Mouse (Mus musculus): ENCODE results near the gene Eras. TPM values are rescaled to one million over a fixed set of nuclear protein-coding genes. Genes with fewer than 3 reads are reported as not detected.
"Not testable (repeated sequence)": the region's sequence is repeated elsewhere in the genome, so short reads cannot be mapped to it uniquely, and the experiment has no call there.

Gene Eras
- not detected for polyA plus RNA-seq (2017; shearing (Covaris generic))

- no peak for ATAC-seq
These were observed at the start of gene Eras for GRCm38 (mm10) chrX:7928270-7928790. Eras (minus strand) TSS chrX:7928607.

- peak; percentile 79 for ATAC-seq
These were observed 49.5 kb upstream of the Eras start, which contains the start of gene Gata1 for GRCm38 (mm10) chrX:7977892-7978291. Gata1 (minus strand) TSS chrX:7978071.

GRCm38 (mm10) chrX:7971292-7971691 lies 42.9 kb upstream of the Eras start:
- ATAC-seq = no peak

GRCm38 (mm10) chrX:7968899-7969298 lies 40.5 kb upstream of the Eras start:
- no peak for ATAC-seq

- ATAC-seq = no peak
These were observed 39.8 kb upstream of the Eras start for GRCm38 (mm10) chrX:7968226-7968625.

GRCm38 (mm10) chrX:7967596-7968201 lies 39.3 kb upstream of the Eras start:
- ATAC-seq = no peak

GRCm38 (mm10) chrX:7966161-7966560 lies 37.8 kb upstream of the Eras start:
- ATAC-seq = no peak

- peak; percentile 84 for ATAC-seq
These were observed 35.6 kb upstream of the Eras start for GRCm38 (mm10) chrX:7963829-7964626.

GRCm38 (mm10) chrX:7958868-7959267 lies 30.5 kb upstream of the Eras start:
- ATAC-seq = no peak

GRCm38 (mm10) chrX:7950091-7950490 lies 21.7 kb upstream of the Eras start:
- no peak for ATAC-seq

GRCm38 (mm10) chrX:7947900-7948492 lies 19.6 kb upstream of the Eras start:
- peak; percentile 92 for ATAC-seq

- ATAC-seq = peak; percentile 37
These were observed 18.9 kb upstream of the Eras start, which contains the start of gene Hdac6 for GRCm38 (mm10) chrX:7947108-7947899. Hdac6 (minus strand) TSS chrX:7947889.

- no peak for ATAC-seq
These were observed 17.2 kb upstream of the Eras start for GRCm38 (mm10) chrX:7945618-7946017.

- ATAC-seq = no peak
These were observed 9.3 kb upstream of the Eras start for GRCm38 (mm10) chrX:7937667-7938066.

- no peak for ATAC-seq
These were observed 8.5 kb upstream of the Eras start for GRCm38 (mm10) chrX:7936874-7937273.

GRCm38 (mm10) chrX:7927116-7927515 lies 1.3 kb downstream of the Eras start:
- no peak for ATAC-seq

GRCm38 (mm10) chrX:7926266-7926665 lies 2.1 kb downstream of the Eras start:
- no peak for ATAC-seq

- ATAC-seq = no peak
These were observed 6.4 kb downstream of the Eras start for GRCm38 (mm10) chrX:7922032-7922431.

- ATAC-seq = no peak
These were observed 8.6 kb downstream of the Eras start, which contains the start of gene Pcsk1n for GRCm38 (mm10) chrX:7919601-7920383. Pcsk1n (plus strand) TSS chrX:7919822.

GRCm38 (mm10) chrX:7917960-7918359 lies 10.4 kb downstream of the Eras start:
- ATAC-seq = not testable (repeated sequence)

- ATAC-seq = peak; percentile 70
These were observed 12.7 kb downstream of the Eras start for GRCm38 (mm10) chrX:7915669-7916068.

GRCm38 (mm10) chrX:7910473-7910872 lies 17.9 kb downstream of the Eras start:
- no peak for ATAC-seq

All from CD4-positive, CD25-positive, alpha-beta regulatory T cell, adult 4 months (primary cell).